Mouse (Mus musculus) kidney, postnatal 36 days (tissue): Measurements from ENCODE around the gene Spaca9.
A peak's percentile ranks its signal among the peaks of the same experiment; 100 is the strongest.

ENCODE experiments used
- DNase-seq, 2 experiments: peaks; one replicate each; pipeline ENCODE4 v3.0.0; 2021 to 2022; ENCODE audit warnings: mixed read lengths in 2 of 2

Gene Spaca9

GRCm38 (mm10) chr2:28665818-28666217 is 33.7 kb downstream of the Spaca9 start:
- no peak for DNase-seq

DNA sequence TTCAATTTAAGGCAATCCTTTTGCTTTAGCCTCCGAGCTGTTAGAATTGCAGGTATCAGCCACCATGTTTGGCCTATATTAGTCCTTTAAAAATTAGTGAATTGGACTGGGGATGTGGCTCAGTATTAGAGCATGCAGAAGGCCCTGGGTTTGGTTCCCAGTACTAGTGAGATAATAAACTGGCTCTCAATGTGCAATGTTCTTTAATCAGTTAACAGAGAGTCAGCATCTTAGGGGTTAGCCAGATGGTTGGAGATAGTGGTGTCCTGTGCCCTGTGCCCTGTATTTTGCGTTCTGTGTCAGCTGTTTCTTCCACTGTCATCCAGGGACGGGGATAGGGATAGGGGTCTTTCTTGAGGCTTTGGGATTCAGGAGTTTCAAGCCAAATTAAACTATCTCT is 36.6 kb downstream of the Spaca9 start:
- no peak for DNase-seq

DNA sequence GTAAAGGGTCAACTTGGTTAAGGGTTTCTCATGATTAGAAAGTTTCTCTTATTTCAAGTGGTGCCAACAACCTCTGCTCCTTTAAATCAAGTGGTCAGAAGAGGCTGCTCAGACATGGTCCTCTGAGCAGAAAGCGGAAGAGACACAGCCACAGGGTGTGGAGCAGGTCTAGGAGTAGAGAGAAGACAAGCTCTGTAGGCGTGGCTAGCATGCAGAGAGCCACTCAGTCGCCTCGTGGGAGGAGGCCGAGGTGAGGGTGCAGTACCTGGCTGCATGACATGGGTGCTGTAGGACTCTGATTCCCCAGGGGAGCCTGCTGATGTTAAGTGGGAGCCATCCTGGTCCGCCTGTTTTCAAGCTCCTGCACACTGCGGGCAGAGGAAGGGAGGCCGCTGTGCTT is 43.3 kb downstream of the Spaca9 start:
- no peak for DNase-seq

- DNase-seq, result peak; percentile 33 to 61
Measured at GRCm38 (mm10) chr2:28654295-28654694, 45.2 kb downstream of the Spaca9 start.

- no peak for DNase-seq
Measured at GRCm38 (mm10) chr2:28653351-28653750, 46.2 kb downstream of the Spaca9 start.

DNA sequence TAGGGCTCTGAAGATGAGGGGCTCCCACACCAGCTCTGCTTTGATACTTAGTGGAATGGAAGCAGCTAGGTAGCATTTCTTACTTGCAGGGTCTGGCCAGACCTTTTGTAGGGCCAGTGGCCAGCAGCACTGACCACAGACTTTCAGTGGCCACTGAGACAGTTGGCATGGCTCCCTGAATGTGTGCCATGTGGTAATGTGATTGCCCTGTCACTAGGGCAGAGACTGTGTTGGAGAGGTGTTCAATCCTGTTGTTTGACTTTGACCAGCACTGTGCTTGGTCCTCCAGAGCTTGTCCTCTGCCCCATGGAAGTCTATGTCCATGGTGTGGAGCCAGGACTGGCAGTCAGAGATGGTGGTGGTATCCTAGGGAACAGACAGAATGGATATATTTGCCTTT is 49.0 kb downstream of the Spaca9 start:
- DNase-seq, result peak; percentile 62 to 76

- peak; percentile 19 to 27 for DNase-seq
Measured at GRCm38 (mm10) chr2:28643081-28643480, 56.4 kb downstream of the Spaca9 start.
